Mouse (Mus musculus): ENCODE data around the gene Sik2. TPM values are rescaled to one million over a fixed set of nuclear protein-coding genes. Genes with fewer than 3 reads are reported as not detected.

Gene Sik2
- polyA plus RNA-seq (2012; ENCODE audit: insufficient read depth, insufficient read length, missing spikeins), result 117 and 199 TPM in 2 replicates

GRCm38 (mm10) chr9:51008841-51009655 is at the start of gene Sik2:
Gene Sik2 (minus strand): TSS chr9:51009073.
- H3K4me1 ChIP-seq (ENCODE audit: control insufficient read depth, insufficient read depth, insufficient read length, low read length), result no peaks in the 10 kb centered on the region
- peak within 1 kb of the TSS; percentile 94 for H3K27ac ChIP-seq (replicated peaks; ENCODE audit: low read depth, low read length)
- peak within 1 kb of the TSS; percentile 97 for H3K4me3 ChIP-seq (ENCODE audit: insufficient read depth, low read depth, low read length)

- Histone ChIP-seq H3K27ac (replicated peaks; ENCODE audit: low read depth, low read length) (peak overlapping the region; percentile 56), H3K4me1 (ENCODE audit: control insufficient read depth, insufficient read depth, insufficient read length, low read length) (no peaks in the 10 kb centered on the region; the same call in 1 of the 2 replicates), H3K4me3 (ENCODE audit: insufficient read depth, low read depth, low read length) (no peak overlapping the region)
Measured at GRCm38 (mm10) chr9:51056360-51057324, 47.8 kb upstream of the Sik2 start.

GRCm38 (mm10) chr9:51052180-51052579 is 43.3 kb upstream of the Sik2 start:
- no peak overlapping the region for H3K27ac ChIP-seq (replicated peaks; ENCODE audit: low read depth, low read length)
- H3K4me1 ChIP-seq (ENCODE audit: control insufficient read depth, insufficient read depth, insufficient read length, low read length), result no peaks in the 10 kb centered on the region; the same call in 1 of the 2 replicates
- no peak overlapping the region for H3K4me3 ChIP-seq (ENCODE audit: insufficient read depth, low read depth, low read length)

GRCm38 (mm10) chr9:51042136-51042535 is 33.3 kb upstream of the Sik2 start:
- Histone ChIP-seq H3K4me1 (ENCODE audit: control insufficient read depth, insufficient read depth, insufficient read length, low read length) (no peaks in the 10 kb centered on the region), H3K4me3 (ENCODE audit: insufficient read depth, low read depth, low read length) (no peak overlapping the region), H3K27ac (replicated peaks; ENCODE audit: low read depth, low read length) (no peak overlapping the region)

GRCm38 (mm10) chr9:51041491-51041980 is 32.7 kb upstream of the Sik2 start:
- H3K4me1 ChIP-seq (ENCODE audit: control insufficient read depth, insufficient read depth, insufficient read length, low read length), result no peaks in the 10 kb centered on the region

GRCm38 (mm10) chr9:51032785-51033529 is 24.1 kb upstream of the Sik2 start:
- no peak overlapping the region for H3K27ac ChIP-seq (replicated peaks; ENCODE audit: low read depth, low read length)
- no peaks in the 10 kb centered on the region for H3K4me1 ChIP-seq (ENCODE audit: control insufficient read depth, insufficient read depth, insufficient read length, low read length)
- no peak overlapping the region for H3K4me3 ChIP-seq (ENCODE audit: insufficient read depth, low read depth, low read length)

More at GRCm38 (mm10) chr9:51041491-51041980, 32.7 kb upstream of the Sik2 start:
- Histone ChIP-seq H3K4me3 (ENCODE audit: insufficient read depth, low read depth, low read length) (no peak overlapping the region), H3K27ac (replicated peaks; ENCODE audit: low read depth, low read length) (no peak overlapping the region)

- Histone ChIP-seq H3K4me1 (ENCODE audit: control insufficient read depth, insufficient read depth, insufficient read length, low read length) (no peaks in the 10 kb centered on the region), H3K27ac (replicated peaks; ENCODE audit: low read depth, low read length) (no peak overlapping the region), H3K4me3 (ENCODE audit: insufficient read depth, low read depth, low read length) (no peak overlapping the region)
Measured at GRCm38 (mm10) chr9:51032291-51032690, 23.4 kb upstream of the Sik2 start.

GRCm38 (mm10) chr9:51031603-51032002 is 22.7 kb upstream of the Sik2 start:
- Histone ChIP-seq H3K4me3 (ENCODE audit: insufficient read depth, low read depth, low read length) (no peak overlapping the region), H3K27ac (replicated peaks; ENCODE audit: low read depth, low read length) (no peak overlapping the region), H3K4me1 (ENCODE audit: control insufficient read depth, insufficient read depth, insufficient read length, low read length) (no peaks in the 10 kb centered on the region)

- Histone ChIP-seq H3K27ac (replicated peaks; ENCODE audit: low read depth, low read length) (no peak overlapping the region), H3K4me3 (ENCODE audit: insufficient read depth, low read depth, low read length) (no peak overlapping the region), H3K4me1 (ENCODE audit: control insufficient read depth, insufficient read depth, insufficient read length, low read length) (no peaks in the 10 kb centered on the region)
Measured at GRCm38 (mm10) chr9:51030147-51030546, 21.3 kb upstream of the Sik2 start.

- Histone ChIP-seq H3K27ac (replicated peaks; ENCODE audit: low read depth, low read length) (no peak overlapping the region), H3K4me3 (ENCODE audit: insufficient read depth, low read depth, low read length) (no peak overlapping the region)
Measured at GRCm38 (mm10) chr9:51026952-51027351, 18.1 kb upstream of the Sik2 start.

GRCm38 (mm10) chr9:51021123-51021795 is 12.4 kb upstream of the Sik2 start:
- no peak overlapping the region for H3K4me3 ChIP-seq (ENCODE audit: insufficient read depth, low read depth, low read length)
- no peak overlapping the region for H3K27ac ChIP-seq (replicated peaks; ENCODE audit: low read depth, low read length)
- no peaks in the 10 kb centered on the region for H3K4me1 ChIP-seq (ENCODE audit: control insufficient read depth, insufficient read depth, insufficient read length, low read length)

More at GRCm38 (mm10) chr9:51026952-51027351, 18.1 kb upstream of the Sik2 start:
- H3K4me1 ChIP-seq (ENCODE audit: control insufficient read depth, insufficient read depth, insufficient read length, low read length), result no peaks in the 10 kb centered on the region

GRCm38 (mm10) chr9:51020351-51020750 is 11.5 kb upstream of the Sik2 start:
- H3K4me1 ChIP-seq (ENCODE audit: control insufficient read depth, insufficient read depth, insufficient read length, low read length), result no peaks in the 10 kb centered on the region

GRCm38 (mm10) chr9:51019670-51020069 is 10.8 kb upstream of the Sik2 start:
- Histone ChIP-seq H3K27ac (replicated peaks; ENCODE audit: low read depth, low read length) (no peak overlapping the region), H3K4me3 (ENCODE audit: insufficient read depth, low read depth, low read length) (no peak overlapping the region)

More at GRCm38 (mm10) chr9:51020351-51020750, 11.5 kb upstream of the Sik2 start:
- Histone ChIP-seq H3K27ac (replicated peaks; ENCODE audit: low read depth, low read length) (no peak overlapping the region), H3K4me3 (ENCODE audit: insufficient read depth, low read depth, low read length) (no peak overlapping the region)

GRCm38 (mm10) chr9:51015732-51016131 is 6.9 kb upstream of the Sik2 start:
- no peak overlapping the region for H3K27ac ChIP-seq (replicated peaks; ENCODE audit: low read depth, low read length)
- H3K4me1 ChIP-seq (ENCODE audit: control insufficient read depth, insufficient read depth, insufficient read length, low read length), result no peaks in the 10 kb centered on the region
- H3K4me3 ChIP-seq (ENCODE audit: insufficient read depth, low read depth, low read length), result no peak overlapping the region

More at GRCm38 (mm10) chr9:51019670-51020069, 10.8 kb upstream of the Sik2 start:
- H3K4me1 ChIP-seq (ENCODE audit: control insufficient read depth, insufficient read depth, insufficient read length, low read length), result no peaks in the 10 kb centered on the region

All from brown adipose tissue, adult 24 weeks (tissue).